Mouse (Mus musculus): Measurements from ENCODE around the gene Slc25a13. TPM values are rescaled to one million over a fixed set of nuclear protein-coding genes. Genes with fewer than 3 reads are reported as not detected.

The Slc25a13 gene
- total and polyA plus RNA-seq, 3 experiments: 15.6 to 16.7 TPM; not detected in 1

DNA sequence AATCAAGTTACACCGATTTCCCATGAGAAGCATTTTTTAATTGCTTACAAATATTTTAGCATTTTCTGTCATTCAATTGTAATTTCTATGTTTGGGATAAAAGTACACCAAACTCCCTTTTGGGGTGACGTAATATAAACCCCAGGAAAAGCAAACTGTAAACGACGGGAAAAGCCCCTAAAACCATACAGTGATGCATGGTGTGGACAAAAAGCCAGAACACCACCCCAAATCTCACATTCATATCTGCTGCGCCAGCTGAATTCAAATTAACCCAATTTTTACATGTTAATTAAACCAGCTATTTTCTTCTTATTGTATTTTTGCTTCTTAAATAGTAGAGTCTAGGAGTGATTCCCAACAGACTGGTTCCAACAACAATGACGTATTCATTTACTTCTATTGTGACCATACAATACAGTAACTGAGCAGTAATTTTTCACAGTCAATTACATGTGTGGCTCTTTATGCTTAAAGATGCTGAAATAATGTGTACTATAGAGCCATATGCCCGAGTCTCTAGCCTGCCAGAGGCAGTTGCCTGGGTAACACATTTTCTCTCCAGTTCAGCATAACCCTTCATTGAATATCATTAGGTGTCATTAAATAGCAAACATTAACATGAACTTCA is 53.9 kb downstream of the Slc25a13 start:
- H3K9ac ChIP-seq (ENCODE audit: control insufficient read depth, low read depth, low read length, poor library complexity, severe bottlenecking): no peak overlapping the region
- H3K36me3 ChIP-seq (ENCODE audit: control insufficient read depth in 1 of 2, insufficient read depth in 2 of 2, low read length in 2 of 2): no peaks in the 10 kb centered on the region; a peak in 1 of 4 replicates
- no peak overlapping the region for H3K27ac ChIP-seq (ENCODE audit: control insufficient read depth, low read depth, low read length)
- no peak for DNase-seq (ENCODE audit: low read depth, low spot score)
- no peak overlapping the region for H3K4me3 ChIP-seq (ENCODE audit: control insufficient read depth in 1 of 2, insufficient read depth in 1 of 2, low read depth in 2 of 2, low read length in 2 of 2)
- H3K27me3 ChIP-seq (ENCODE audit: control insufficient read depth in 1 of 2, insufficient read depth in 2 of 2, low read length in 2 of 2): no peaks in the 10 kb centered on the region
- H3K79me2 ChIP-seq (ENCODE audit: control insufficient read depth, insufficient read depth, low read length, poor library complexity): no peaks in the 10 kb centered on the region
- H3K4me1 ChIP-seq (ENCODE audit: control insufficient read depth in 1 of 2, insufficient read depth in 2 of 2, low read length in 2 of 2): no peaks in the 10 kb centered on the region
- TF ChIP-seq MAZ (IDR thresholded peaks at IDR 0.05; ENCODE audit: low read depth, low read length) (no peak), ELF1 (IDR thresholded peaks at IDR 0.05; ENCODE audit: low read depth, low read length) (no peak), MAX (IDR thresholded peaks at IDR 0.05; ENCODE audit: low read length) (no peak), GATA1 (IDR thresholded peaks at IDR 0.05; ENCODE audit: low read depth, low read length) (no peak), MXI1 (IDR thresholded peaks at IDR 0.05; ENCODE audit: low read depth, low read length) (no peak), GABPA (IDR thresholded peaks at IDR 0.05; ENCODE audit: low read depth, low read length) (no peak), TBP (IDR thresholded peaks at IDR 0.05; ENCODE audit: low read depth, low read length) (no peak), JUND (IDR thresholded peaks at IDR 0.05; ENCODE audit: low read depth, low read length) (no peak)
- no peaks in the 10 kb centered on the region for H3K9me3 ChIP-seq (replicated peaks; ENCODE audit: insufficient read depth, low read length)

DNA sequence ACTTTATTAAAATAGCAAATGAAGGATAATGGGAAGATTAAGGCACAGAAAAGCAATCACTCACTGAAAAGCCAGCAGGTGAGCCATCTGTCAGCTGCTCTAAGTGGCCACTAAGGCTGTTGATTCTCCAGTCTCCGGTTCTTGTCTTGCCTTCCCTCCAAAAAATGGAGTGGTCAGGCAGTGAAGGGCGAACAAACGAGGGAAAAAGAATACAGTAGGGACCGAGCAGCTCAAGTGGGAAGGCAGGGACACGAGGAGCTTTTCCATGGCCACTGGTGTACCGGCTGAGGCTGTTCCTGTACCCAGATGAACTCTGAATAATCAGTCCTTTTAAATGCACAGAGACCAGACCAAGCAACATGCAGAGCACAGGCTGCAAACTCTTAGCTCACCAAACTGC is 54.8 kb downstream of the Slc25a13 start:
- no peaks in the 10 kb centered on the region for H3K9me3 ChIP-seq (replicated peaks; ENCODE audit: insufficient read depth, low read length)
- H3K79me2 ChIP-seq (ENCODE audit: control insufficient read depth, insufficient read depth, low read length, poor library complexity): no peaks in the 10 kb centered on the region
- no peaks in the 10 kb centered on the region for H3K27me3 ChIP-seq (ENCODE audit: control insufficient read depth in 1 of 2, insufficient read depth in 2 of 2, low read length in 2 of 2)
- no peak for DNase-seq (ENCODE audit: low read depth, low spot score)
- no peak overlapping the region for H3K27ac ChIP-seq (ENCODE audit: control insufficient read depth, low read depth, low read length)
- no peak overlapping the region for H3K4me3 ChIP-seq (ENCODE audit: control insufficient read depth in 1 of 2, insufficient read depth in 1 of 2, low read depth in 2 of 2, low read length in 2 of 2)
- H3K9ac ChIP-seq (ENCODE audit: control insufficient read depth, low read depth, low read length, poor library complexity, severe bottlenecking): no peak overlapping the region
- no peak for TF ChIP-seq HCFC1 (IDR thresholded peaks at IDR 0.05; ENCODE audit: low read depth, low read length)
- TF ChIP-seq UBTF (IDR thresholded peaks at IDR 0.05; ENCODE audit: borderline replicate concordance, insufficient read depth, low read depth, low read length): no peak
- no peak for TF ChIP-seq POLR2AphosphoS2 (IDR thresholded peaks at IDR 0.05; ENCODE audit: low read length)
- no peak for TF ChIP-seq ELF1 (IDR thresholded peaks at IDR 0.05; ENCODE audit: low read depth, low read length)
- TF ChIP-seq SIN3A (IDR thresholded peaks at IDR 0.05; ENCODE audit: low read length): no peak
- no peak for TF ChIP-seq EP300 (IDR thresholded peaks at IDR 0.05; ENCODE audit: low read depth in 1 of 2, low read length in 2 of 2)
- TF ChIP-seq POLR2AphosphoS5 (IDR thresholded peaks at IDR 0.05; ENCODE audit: borderline replicate concordance, low read depth, low read length): no peak
- TF ChIP-seq MAZ (IDR thresholded peaks at IDR 0.05; ENCODE audit: low read depth, low read length): no peak
- no peak for TF ChIP-seq TCF12 (IDR thresholded peaks at IDR 0.05; ENCODE audit: low read depth, low read length)
- no peak for TF ChIP-seq E2F4 (IDR thresholded peaks at IDR 0.05; ENCODE audit: borderline replicate concordance, low read depth, low read length)
- TF ChIP-seq SMC3 (IDR thresholded peaks at IDR 0.05; ENCODE audit: low read depth, low read length): no peak
- no peak for TF ChIP-seq GABPA (IDR thresholded peaks at IDR 0.05; ENCODE audit: low read depth, low read length)
- TF ChIP-seq MEF2A (IDR thresholded peaks at IDR 0.05; ENCODE audit: extremely low read depth, insufficient replicate concordance, low read depth, low read length, poor library complexity, severe bottlenecking): no peak
- H3K4me1 ChIP-seq (ENCODE audit: control insufficient read depth in 1 of 2, insufficient read depth in 2 of 2, low read length in 2 of 2): no peaks in the 10 kb centered on the region
- H3K36me3 ChIP-seq (ENCODE audit: control insufficient read depth in 1 of 2, insufficient read depth in 2 of 2, low read length in 2 of 2): no peaks in the 10 kb centered on the region; a peak in 1 of 4 replicates
